11 mouse cellular contexts compared by ENCODE assay signal in the genomic region with DNA sequence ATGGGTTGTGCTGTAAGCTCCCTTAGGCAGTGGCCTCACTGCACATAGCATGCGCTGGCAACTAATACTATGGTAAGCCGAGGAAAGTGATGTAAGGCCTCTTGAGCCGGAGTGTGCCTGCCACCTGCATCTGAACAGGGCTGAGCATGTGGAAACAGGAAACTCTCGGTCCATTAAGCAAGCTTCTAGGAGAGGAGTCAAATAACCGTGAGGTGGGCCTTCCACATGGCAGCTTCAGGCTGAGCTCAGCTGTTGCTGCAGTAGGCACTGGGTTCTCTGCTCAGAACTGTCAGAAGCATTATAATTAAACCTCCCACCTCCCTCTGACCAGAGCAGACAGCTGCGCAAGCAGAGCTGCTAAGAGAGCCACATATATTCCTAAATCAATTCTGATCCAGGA. TPM values are rescaled to one million over a fixed set of nuclear protein-coding genes. Genes with fewer than 3 reads are reported as not detected.
DNase-seq lines count a peak whose midpoint lies in the region; ATAC-seq and TF ChIP-seq lines count a peak whose summit lies in the region.
"Had no signal": no experiment of that assay in that cellular context is flagged by ENCODE, and none has a peak within 500 bp of the region (broad histone marks: within the 10 kb centered on the region; RNA-seq: fewer than 3 reads in every experiment).

No protein-coding gene starts in this region.

- H3K36me3 ChIP-seq in forebrain, embryonic 15.5 days = no peaks in the 10 kb centered on the region
- no peaks in the 10 kb centered on the region for H3K36me3 ChIP-seq in forebrain, embryonic 11.5 days (ENCODE audit: control insufficient read depth, insufficient read depth, low read length)
- no peaks in the 10 kb centered on the region for H3K36me3 ChIP-seq in embryonic facial prominence, embryonic 14.5 days (ENCODE audit: control insufficient read depth, insufficient read depth, low read length)
- no peaks in the 10 kb centered on the region for H3K36me3 ChIP-seq in limb, embryonic 14.5 days (ENCODE audit: control insufficient read depth, insufficient read depth, low read length)
- no peaks in the 10 kb centered on the region for H3K36me3 ChIP-seq in heart, adult 2 months (ENCODE audit: control insufficient read depth, insufficient read depth, low read length)

- H3K4me1 ChIP-seq in forebrain, embryonic 15.5 days = no peaks in the 10 kb centered on the region
- H3K4me1 ChIP-seq in forebrain, embryonic 11.5 days (replicated peaks; ENCODE audit: control insufficient read depth, insufficient read depth, low read length) = no peaks in the 10 kb centered on the region
- H3K4me1 ChIP-seq in embryonic facial prominence, embryonic 14.5 days (ENCODE audit: control insufficient read depth, insufficient read depth, low read length) = no peaks in the 10 kb centered on the region
- no peaks in the 10 kb centered on the region for H3K4me1 ChIP-seq in limb, embryonic 14.5 days (ENCODE audit: control insufficient read depth, insufficient read depth, low read length)
- H3K4me1 ChIP-seq in heart, adult 2 months (ENCODE audit: control insufficient read depth, insufficient read depth, low read length) = no peaks in the 10 kb centered on the region

- no peak overlapping the region for H3K4me2 ChIP-seq in forebrain, embryonic 15.5 days (replicated peaks)
- H3K4me2 ChIP-seq in forebrain, embryonic 11.5 days (ENCODE audit: low read depth, low read length, severe bottlenecking) = no peak overlapping the region
- H3K4me2 ChIP-seq in embryonic facial prominence, embryonic 14.5 days (ENCODE audit: low read depth, low read length) = no peak overlapping the region
- H3K4me2 ChIP-seq in limb, embryonic 14.5 days (replicated peaks; ENCODE audit: low read depth, low read length, severe bottlenecking) = no peak overlapping the region

- intact Hi-C loops in heart, adult 2 months (cut with DNase I) = no loop called here

- no peak for TF ChIP-seq CTCF in heart, adult 2 months (IDR thresholded peaks at IDR 0.05)

- ATAC-seq in forebrain, embryonic 15.5 days (replicated peaks) = 0 out of 2 replicates have a peak, but pooled peaks have one; percentile 43
- no peak for ATAC-seq in forebrain, embryonic 11.5 days (replicated peaks; ENCODE audit: low FRiP score)
- peak; percentile 96 for ATAC-seq in embryonic facial prominence, embryonic 14.5 days (ENCODE audit: low read depth)
- ATAC-seq in limb, embryonic 14.5 days (ENCODE audit: low FRiP score, low read depth) = peak; percentile 84
- ATAC-seq: activated CD4-positive, CD25-positive, alpha-beta regulatory T cell, adult 4 months; intestine, embryonic 16.5 days had no signal

- no peak for TF ChIP-seq POLR2A in limb, embryonic 14.5 days (IDR thresholded peaks at IDR 0.05; ENCODE audit: borderline replicate concordance, extremely low read depth, insufficient read depth, insufficient read length)
- TF ChIP-seq POLR2A in heart, adult 2 months (IDR thresholded peaks at IDR 0.05; ENCODE audit: insufficient read depth, low read depth, low read length) = no peak

- no peaks in the 10 kb centered on the region for H3K9me3 ChIP-seq in forebrain, embryonic 15.5 days
- no peaks in the 10 kb centered on the region for H3K9me3 ChIP-seq in forebrain, embryonic 11.5 days (ENCODE audit: control insufficient read depth, low read length)
- no peaks in the 10 kb centered on the region for H3K9me3 ChIP-seq in embryonic facial prominence, embryonic 14.5 days (ENCODE audit: control insufficient read depth, low read length)
- H3K9me3 ChIP-seq in limb, embryonic 14.5 days (ENCODE audit: control insufficient read depth, low read length) = no peaks in the 10 kb centered on the region

- no peak overlapping the region for H3K9ac ChIP-seq in forebrain, embryonic 15.5 days (replicated peaks)
- H3K9ac ChIP-seq in forebrain, embryonic 11.5 days (ENCODE audit: low read length) = no peak overlapping the region
- no peak overlapping the region for H3K9ac ChIP-seq in embryonic facial prominence, embryonic 14.5 days (ENCODE audit: low read depth, low read length)
- H3K9ac ChIP-seq in limb, embryonic 14.5 days (ENCODE audit: low read depth, low read length, severe bottlenecking) = no peak overlapping the region
- H3K9ac ChIP-seq in heart, adult 2 months (ENCODE audit: low read depth, low read length) = no peak overlapping the region

- 58% methylated on average over 6 of the region's 6 CpGs for WGBS in forebrain, embryonic 15.5 days
- WGBS in forebrain, embryonic 11.5 days = 64% methylated on average over 6 of the region's 6 CpGs
- WGBS in embryonic facial prominence, embryonic 14.5 days = 47% methylated on average over 6 of the region's 6 CpGs
- WGBS in limb, embryonic 14.5 days = 43% methylated on average over 6 of the region's 6 CpGs
- 55% methylated on average over 6 of the region's 6 CpGs for WGBS in heart, adult 2 months

- no peak overlapping the region for H3K4me3 ChIP-seq in forebrain, embryonic 15.5 days
- no peak overlapping the region for H3K4me3 ChIP-seq in forebrain, embryonic 11.5 days (ENCODE audit: low read depth, low read length)
- H3K4me3 ChIP-seq in embryonic facial prominence, embryonic 14.5 days (ENCODE audit: low read depth, low read length) = no peak overlapping the region
- no peak overlapping the region for H3K4me3 ChIP-seq in limb, embryonic 14.5 days (replicated peaks; ENCODE audit: low read length)
- H3K4me3 ChIP-seq in heart, adult 2 months = no peak overlapping the region

- H3K27me3 ChIP-seq in forebrain, embryonic 15.5 days = no peaks in the 10 kb centered on the region
- no peaks in the 10 kb centered on the region for H3K27me3 ChIP-seq in forebrain, embryonic 11.5 days (ENCODE audit: control insufficient read depth, insufficient read depth, low read length)
- no peaks in the 10 kb centered on the region for H3K27me3 ChIP-seq in embryonic facial prominence, embryonic 14.5 days (replicated peaks; ENCODE audit: control insufficient read depth, insufficient read depth, low read length)
- H3K27me3 ChIP-seq in limb, embryonic 14.5 days (ENCODE audit: control insufficient read depth, insufficient read depth, low read length) = no peaks in the 10 kb centered on the region
- H3K27me3 ChIP-seq in heart, adult 2 months (ENCODE audit: control insufficient read depth, insufficient read depth, low read length) = no peaks in the 10 kb centered on the region

- no peaks in the 10 kb centered on the region for H3K79me2 ChIP-seq in heart, adult 2 months (replicated peaks; ENCODE audit: control insufficient read depth, insufficient read depth, low read length)

- H3K27ac ChIP-seq in forebrain, embryonic 15.5 days (replicated peaks) = no peak overlapping the region
- no peak overlapping the region for H3K27ac ChIP-seq in forebrain, embryonic 11.5 days (ENCODE audit: low read depth, low read length)
- H3K27ac ChIP-seq in embryonic facial prominence, embryonic 14.5 days (replicated peaks; ENCODE audit: low read depth, low read length) = no peak overlapping the region
- H3K27ac ChIP-seq in limb, embryonic 14.5 days (replicated peaks; ENCODE audit: low read depth, low read length) = no peak overlapping the region
- no peak overlapping the region for H3K27ac ChIP-seq in heart, adult 2 months

- TF ChIP-seq EP300 in heart, adult 2 months (IDR thresholded peaks at IDR 0.05; ENCODE audit: insufficient read depth, low read depth, low read length) = no peak

- DNase-seq in forebrain, embryonic 11.5 days (ENCODE audit: low spot score) = no peak
- DNase-seq in A20 (ENCODE audit: low read depth, low spot score) = peak; percentile 1
- DNase-seq in embryonic facial prominence, embryonic 14.5 days (ENCODE audit: low spot score) = peak; percentile 84
- peak; percentile 45 for DNase-seq in limb, embryonic 14.5 days (ENCODE audit: low spot score)
- DNase-seq in heart, adult 2 months = no peak
- no peak for DNase-seq in gastrocnemius, postnatal 25 days
- DNase-seq in adrenal gland, adult 18-20 months (ENCODE audit: low spot score in 2 of 2) = no peak
- DNase-seq: cerebellum, postnatal 36 days had no signal

RNA-seq across cellular contexts. Expression of a gene that starts 33.1 kb away (rescaled TPM):
- polyA plus RNA-seq in forebrain, embryonic 15.5 days (2015; fragmentation: Nextera tagmentation; extraction: Ambion mirVana) = 353 and 362 TPM in 2 replicates
- 80.7 and 81.7 TPM in 2 replicates for polyA plus RNA-seq in forebrain, embryonic 11.5 days (2014; fragmentation: Nextera tagmentation; extraction: Ambion mirVana)
- 22.9 and 27.3 TPM in 2 replicates for polyA plus RNA-seq in embryonic facial prominence, embryonic 14.5 days (2014; fragmentation: Nextera tagmentation; extraction: Ambion mirVana)
- 10.5 TPM in 2 replicates for polyA plus RNA-seq in limb, embryonic 14.5 days (2012; rRNA removed)
- 12.2 and 13.0 TPM in 2 replicates for polyA plus RNA-seq in limb, embryonic 14.5 days (2014; fragmentation: Nextera tagmentation; extraction: Ambion mirVana)
- not detected for total RNA-seq in heart, adult 2 months (2021)
- polyA plus RNA-seq in heart, adult 2 months (2012; rRNA removed) = not detected in 2 replicates
- total RNA-seq in gastrocnemius, postnatal 25 days (2021) = under 1 TPM in 1 of 2 experiments, not detected in 1; 0.16 TPM
- total RNA-seq in adrenal gland, adult 18-20 months (2021) = under 1 TPM; 0.23 to 0.35 TPM
- polyA plus RNA-seq: activated CD4-positive, CD25-positive, alpha-beta regulatory T cell, adult 4 months had no signal

Comparison
In these comparisons a context has a peak if more than half of its experiments do, and no peak if none do; other contexts are left out.
1. DNase-seq: peak in A20 (single experiment), embryonic facial prominence, embryonic 14.5 days (single experiment) and limb, embryonic 14.5 days (single experiment); none in forebrain, embryonic 11.5 days (single experiment), heart, adult 2 months (0 of 2), gastrocnemius, postnatal 25 days (single experiment) and adrenal gland, adult 18-20 months (0 of 2).
2. RNA of a gene that starts 33.1 kb away (polyA plus RNA-seq): 353 to 362 TPM in forebrain, embryonic 15.5 days, 80.7 to 81.7 TPM in forebrain, embryonic 11.5 days, 22.9 to 27.3 TPM in embryonic facial prominence, embryonic 14.5 days and 10.5 to 13.0 TPM in limb, embryonic 14.5 days; not detected in heart, adult 2 months; every median in the first group is over 10 times any median in the second.